Mouse (Mus musculus) MEL (cell line): ENCODE measurements around the gene Vav2. TPM values are rescaled to one million over a fixed set of nuclear protein-coding genes. Genes with fewer than 3 reads are reported as not detected.

Source experiments
- DNase-seq: peaks from one replicate; pipeline ENCODE4 v3.0.0; 2011; ENCODE audit warnings: low read depth, low spot score
- H3K27ac ChIP-seq: 2 replicates; pipeline ENCODE4 v1.5.1; 2012; ENCODE audit warnings: low read depth, mild to moderate bottlenecking, control low read depth, low read length, moderate library complexity; ENCODE audit not compliant: control insufficient read depth
- H3K27me3 ChIP-seq, 2 experiments: fragments of 150-350 bp in 1 of 2; sonication (generic) in 1 of 2; 2 replicates each; pipeline ENCODE4 v1.6.1; 2012; ENCODE audit warnings: low read length in 2 of 2, mild to moderate bottlenecking in 2 of 2, improper control_type of control experiment in 1 of 2, moderate library complexity in 1 of 2; ENCODE audit not compliant: insufficient read depth in 2 of 2, control insufficient read depth in 1 of 2
- H3K36me3 ChIP-seq, 2 experiments: 2 replicates each; pipeline ENCODE4 v1.6.1; 2012 to 2014; ENCODE audit warnings: low read length in 2 of 2, improper control_type of control experiment in 1 of 2, inconsistent platforms in 1 of 2, mild to moderate bottlenecking in 1 of 2; ENCODE audit not compliant: insufficient read depth in 2 of 2, control insufficient read depth in 1 of 2
- H3K4me1 ChIP-seq, 2 experiments: fragments of 150-350 bp in 1 of 2; sonication (generic) in 1 of 2; 2 replicates each; pipeline ENCODE4 v1.6.1; 2012; ENCODE audit warnings: low read length in 2 of 2, improper control_type of control experiment in 1 of 2, mild to moderate bottlenecking in 1 of 2; ENCODE audit not compliant: insufficient read depth in 2 of 2, control insufficient read depth in 1 of 2
- H3K4me3 ChIP-seq, 2 experiments: fragments of 150-350 bp in 1 of 2; sonication (generic) in 1 of 2; 2 replicates each; pipeline ENCODE4 v1.5.1; 2012; ENCODE audit warnings: low read depth in 2 of 2, low read length in 2 of 2, mild to moderate bottlenecking in 2 of 2, moderate library complexity in 2 of 2, control low read depth in 1 of 2, improper control_type of control experiment in 1 of 2; ENCODE audit not compliant: control insufficient read depth in 1 of 2, insufficient read depth in 1 of 2
- H3K79me2 ChIP-seq: 2 replicates; pipeline ENCODE4 v1.6.1; 2012; ENCODE audit warnings: mild to moderate bottlenecking, low read length, moderate library complexity; ENCODE audit not compliant: control insufficient read depth, poor library complexity, insufficient read depth
- H3K9ac ChIP-seq: 2 replicates; pipeline ENCODE4 v1.6.1; 2012; ENCODE audit warnings: low read depth, mild to moderate bottlenecking, control low read depth, low read length, moderate library complexity; ENCODE audit not compliant: control insufficient read depth, poor library complexity, severe bottlenecking
- H3K9me3 ChIP-seq: fragments of 150-350 bp; sonication (generic); replicated peaks from 2 replicates; pipeline ENCODE4 v1.6.1; 2012; ENCODE audit warnings: mild to moderate bottlenecking, low read length, improper control_type of control experiment, moderate library complexity; ENCODE audit not compliant: insufficient read depth
- ETS1 ChIP-seq: IDR thresholded peaks from 2 replicates; pipeline ENCODE4 v1.6.1; 2012; ENCODE audit warnings: low read depth, mild to moderate bottlenecking, inconsistent platforms, low read length, improper control_type of control experiment, moderate library complexity
- HCFC1 ChIP-seq: IDR thresholded peaks from 2 replicates; pipeline ENCODE4 v1.6.1; 2012; ENCODE audit warnings: low read depth, mild to moderate bottlenecking, inconsistent platforms, low read length, improper control_type of control experiment, moderate library complexity
- MAX ChIP-seq: IDR thresholded peaks from 2 replicates; pipeline ENCODE4 v1.6.1; 2011; ENCODE audit warnings: low read length, improper control_type of control experiment
- MEF2A ChIP-seq: IDR thresholded peaks from 2 replicates; pipeline ENCODE4 v1.6.1; 2014; ENCODE audit warnings: low read depth, mild to moderate bottlenecking, inconsistent platforms, low read length, improper control_type of control experiment; ENCODE audit not compliant: poor library complexity, insufficient replicate concordance, severe bottlenecking; ENCODE audit errors: extremely low read depth
- NRF1 ChIP-seq: IDR thresholded peaks from 2 replicates; pipeline ENCODE4 v1.6.1; 2014; ENCODE audit warnings: low read depth, mild to moderate bottlenecking, inconsistent platforms, low read length, improper control_type of control experiment, moderate library complexity; ENCODE audit not compliant: poor library complexity, insufficient read depth, severe bottlenecking
- POLR2A ChIP-seq, 2 experiments: IDR thresholded peaks; 2 replicates each; pipeline ENCODE4 v1.6.1; 2011 to 2012; ENCODE audit warnings: low read length in 2 of 2, mild to moderate bottlenecking in 2 of 2, control low read depth in 1 of 2, improper control_type of control experiment in 1 of 2, low read depth in 1 of 2, moderate library complexity in 1 of 2; ENCODE audit not compliant: control insufficient read depth in 1 of 2, insufficient read depth in 1 of 2, poor library complexity in 1 of 2
- POLR2AphosphoS2 ChIP-seq: IDR thresholded peaks from 2 replicates; pipeline ENCODE4 v1.6.1; 2011; ENCODE audit warnings: low read length, improper control_type of control experiment
- RAD21 ChIP-seq: IDR thresholded peaks from 2 replicates; pipeline ENCODE4 v1.6.1; 2011; ENCODE audit warnings: mild to moderate bottlenecking, low read depth, low read length, improper control_type of control experiment
- RCOR1 ChIP-seq: IDR thresholded peaks from 2 replicates; pipeline ENCODE4 v1.6.1; 2012; ENCODE audit warnings: low read depth, mild to moderate bottlenecking, inconsistent platforms, low read length, improper control_type of control experiment
- SMC3 ChIP-seq: IDR thresholded peaks from 2 replicates; pipeline ENCODE4 v1.6.1; 2011; ENCODE audit warnings: low read depth, low read length, improper control_type of control experiment
- TAL1 ChIP-seq: IDR thresholded peaks from 2 replicates; pipeline ENCODE4 v1.6.1; 2012; ENCODE audit warnings: mild to moderate bottlenecking, inconsistent platforms, low read length, moderate library complexity, mixed read lengths
- UBTF ChIP-seq: IDR thresholded peaks from 2 replicates; pipeline ENCODE4 v1.6.1; 2012; ENCODE audit warnings: low read depth, mild to moderate bottlenecking, inconsistent platforms, low read length, improper control_type of control experiment, moderate library complexity, borderline replicate concordance; ENCODE audit not compliant: insufficient read depth
- USF1 ChIP-seq: IDR thresholded peaks from 2 replicates; pipeline ENCODE4 v1.6.1; 2014; ENCODE audit warnings: low read depth, mild to moderate bottlenecking, inconsistent platforms, low read length, improper control_type of control experiment, moderate library complexity
- USF2 ChIP-seq, 2 experiments: IDR thresholded peaks; 2 replicates each; pipeline ENCODE4 v1.6.1; 2011 to 2012; ENCODE audit warnings: improper control_type of control experiment in 2 of 2, low read length in 2 of 2, borderline replicate concordance in 1 of 2, inconsistent platforms in 1 of 2, low read depth in 1 of 2, mild to moderate bottlenecking in 1 of 2; ENCODE audit not compliant: insufficient read depth in 1 of 2
- ZC3H11A ChIP-seq: IDR thresholded peaks from 2 replicates; pipeline ENCODE4 v1.6.1; 2012; ENCODE audit warnings: low read depth, mild to moderate bottlenecking, inconsistent platforms, low read length, improper control_type of control experiment
- polyA plus RNA-seq, 2 experiments: library from polyadenylated mRNA; stranded (reverse) in 1 of 2; unstranded in 1 of 2; fragments of >175 nt in 1 of 2; fragments of >200 nt in 1 of 2; gene quantifications; 2 replicates each; pipeline versions ENCODE4 v1.2.1 to v1.2.4; 2012; ENCODE audit warnings: low replicate concordance in 2 of 2, low read depth in 1 of 2; ENCODE audit not compliant: insufficient read length in 2 of 2, insufficient read depth in 1 of 2, missing spikeins in 1 of 2
- total RNA-seq: library from RNA; depleted of rRNA; stranded (reverse); fragments of 300-350 nt; gene quantifications from 2 replicates; pipeline ENCODE4 v1.2.3, GENCODE M21; 2012

Vav2 gene
- total and polyA plus RNA-seq, 3 experiments, result 8.8 to 15.9 TPM; not detected in 1

DNA sequence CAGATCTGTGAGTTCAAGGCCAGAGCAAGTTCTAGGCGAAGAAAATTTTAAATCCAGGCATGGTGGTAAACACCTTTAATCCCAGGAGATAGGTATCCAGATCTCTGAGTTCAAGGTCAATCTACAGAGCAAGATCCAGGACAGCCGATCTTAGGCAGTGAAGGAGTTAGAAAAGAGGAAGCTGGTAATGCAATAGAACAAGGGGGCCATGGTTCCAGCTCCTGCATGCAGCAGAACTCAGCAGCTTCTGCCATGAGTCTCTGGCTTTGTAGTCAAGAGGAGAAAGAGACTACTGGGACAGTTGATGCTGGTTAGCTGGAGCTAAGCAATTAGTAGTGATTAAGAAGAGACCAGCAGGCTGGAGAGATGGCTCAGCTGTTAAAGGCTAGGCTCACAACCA is 25.3 kb downstream of the Vav2 start:
- H3K9ac ChIP-seq, result no peak overlapping the region
- no peak overlapping the region for H3K27ac ChIP-seq
- H3K4me1 ChIP-seq, result no peaks in the 10 kb centered on the region; a peak in 1 of 4 replicates

DNA sequence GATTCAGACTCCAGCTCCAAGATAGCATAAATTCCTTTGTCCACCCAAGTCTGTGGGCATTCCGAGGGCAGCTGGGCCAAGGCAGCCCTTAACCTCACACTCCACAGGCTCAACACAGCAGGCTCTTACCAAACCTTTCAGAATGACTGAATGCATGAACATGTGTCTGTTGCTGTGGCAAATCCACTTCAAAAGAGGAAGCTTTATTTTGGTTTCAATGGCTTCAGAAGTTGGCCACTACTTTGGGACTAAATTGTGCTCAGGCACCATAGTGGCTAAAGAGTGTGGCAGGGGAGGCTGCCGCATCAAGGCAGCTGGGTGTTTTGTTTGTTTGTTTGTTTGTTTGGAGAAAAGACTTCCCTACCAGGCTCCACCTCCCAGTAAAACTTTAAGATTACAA is 26.8 kb downstream of the Vav2 start:
- H3K4me3 ChIP-seq, result no peak overlapping the region
- no peaks in the 10 kb centered on the region for H3K9me3 ChIP-seq
- no peak overlapping the region for H3K9ac ChIP-seq
- H3K27me3 ChIP-seq, result no peaks in the 10 kb centered on the region
- no peaks in the 10 kb centered on the region for H3K79me2 ChIP-seq
- no peak overlapping the region for H3K27ac ChIP-seq
- TF ChIP-seq RCOR1 (no peak), ETS1 (no peak), POLR2AphosphoS2 (no peak), POLR2A (IDR thresholded peaks at IDR 0.05; ENCODE audit: control insufficient read depth in 1 of 2, insufficient read depth in 1 of 2, low read depth in 1 of 2, low read length in 2 of 2, poor library complexity in 1 of 2) (no peak)
- no peak for DNase-seq
- no peaks in the 10 kb centered on the region for H3K36me3 ChIP-seq
- no peaks in the 10 kb centered on the region; a peak in 1 of 4 replicates for H3K4me1 ChIP-seq

More for the DNA sequence above, 25.3 kb downstream of the Vav2 start:
- Histone ChIP-seq H3K36me3 (no peaks in the 10 kb centered on the region), H3K27me3 (no peaks in the 10 kb centered on the region)
- TF ChIP-seq MEF2A (no peak), ETS1 (no peak), SMC3 (no peak), UBTF (no peak), MAX (no peak), HCFC1 (no peak), NRF1 (no peak), RCOR1 (no peak), ZC3H11A (no peak), TAL1 (no peak), USF1 (no peak), USF2 (IDR thresholded peaks at IDR 0.05; ENCODE audit: borderline replicate concordance in 1 of 2, insufficient read depth in 1 of 2, low read depth in 1 of 2, low read length in 2 of 2) (no peak), RAD21 (no peak)
- TF ChIP-seq, all 39 proteins: peak for 0
- Histone ChIP-seq H3K79me2 (no peaks in the 10 kb centered on the region), H3K4me3 (no peak overlapping the region), H3K9me3 (no peaks in the 10 kb centered on the region)
- DNase-seq, result peak; percentile 53
